Mouse (Mus musculus): ENCODE results near the gene Fgfr2.

DNA sequence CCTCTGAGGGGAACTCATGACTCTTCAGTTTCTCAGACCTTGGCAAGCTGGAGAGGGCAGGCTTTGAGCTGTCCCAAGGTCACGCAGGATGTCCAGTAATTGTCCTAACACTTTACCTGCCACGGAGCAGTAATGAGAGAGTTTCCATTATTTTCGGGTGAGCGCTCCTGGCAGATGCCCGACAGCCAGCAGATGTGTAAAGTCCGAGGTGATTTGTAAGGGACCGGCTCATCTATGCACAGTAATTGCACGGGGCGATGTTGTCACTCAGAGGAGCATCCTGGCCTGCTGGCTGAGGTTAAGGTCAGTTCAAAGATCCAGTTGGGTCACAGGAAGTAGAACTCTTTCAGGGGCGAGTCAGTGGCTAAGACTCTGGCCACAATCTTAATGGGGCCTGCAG is 499.0 kb downstream of the Fgfr2 start:
- TF ChIP-seq CTCF (conservative IDR thresholded peaks at IDR 0.05; ENCODE audit: low read length): no peak
- TF ChIP-seq POU5F1 (IDR thresholded peaks at IDR 0.05; ENCODE audit: borderline replicate concordance, low read length): no peak
- TF ChIP-seq NANOG (IDR thresholded peaks at IDR 0.05; ENCODE audit: borderline replicate concordance, low read length): no peak

All from E14TG2a.4 (cell line).